Mouse (Mus musculus) CH12.LX (cell line): ENCODE results near the gene Tekt5. TPM values are rescaled to one million over a fixed set of nuclear protein-coding genes. Genes with fewer than 3 reads are reported as not detected.

Source experiments
- polyA plus RNA-seq: library from polyadenylated mRNA; unstranded; fragments of >175 nt; gene quantifications from 2 replicates; pipeline ENCODE4 v1.2.1, GENCODE M21; 2012; ENCODE audit warnings: low read depth; ENCODE audit not compliant: insufficient read length
- total RNA-seq, 2 experiments: library from RNA; depleted of rRNA; stranded (reverse); fragments of 300-350 nt in 1 of 2; fragments of >200 nt in 1 of 2; gene quantifications; 2 replicates each; pipeline ENCODE4 v1.2.3; 2012 to 2014

The Tekt5 gene
- total and polyA plus RNA-seq, 3 experiments = 0.17 TPM; not detected in 2

Other genes starting within 250 kb of the Tekt5 start
- gene Rpl39l, start 225.3 kb downstream of the Tekt5 start, total RNA-seq (2012; rRNA removed) = 4.6 and 7.3 TPM in 2 replicates
- gene Rpl39l, start 225.3 kb downstream of the Tekt5 start, total RNA-seq (2014; rRNA removed) = 9.1 and 10.2 TPM in 2 replicates
- gene Rpl39l, start 225.3 kb downstream of the Tekt5 start, polyA plus RNA-seq = 14.9 and 16.2 TPM in 2 replicates
- not detected in 2 replicates for gene Atf7ip2, start 202.8 kb downstream of the Tekt5 start, total RNA-seq (2012; rRNA removed)
- not detected in 2 replicates for gene Atf7ip2, start 202.8 kb downstream of the Tekt5 start, total RNA-seq (2014; rRNA removed)
- not detected in 2 replicates for gene Atf7ip2, start 202.8 kb downstream of the Tekt5 start, polyA plus RNA-seq
- 0.04 TPM in 1 of 2 replicates, not detected in the other for gene Emp2, start 81.5 kb downstream of the Tekt5 start, total RNA-seq (2012; rRNA removed)
- 0.11 TPM in 1 of 2 replicates, not detected in the other for gene Emp2, start 81.5 kb downstream of the Tekt5 start, total RNA-seq (2014; rRNA removed)
- 0.07 and 0.09 TPM in 2 replicates for gene Emp2, start 81.5 kb downstream of the Tekt5 start, polyA plus RNA-seq
- gene Nubp1, start 16.5 kb upstream of the Tekt5 start, total RNA-seq (2012; rRNA removed) = 163 and 169 TPM in 2 replicates
- 152 TPM in 2 replicates for gene Nubp1, start 16.5 kb upstream of the Tekt5 start, total RNA-seq (2014; rRNA removed)
- 162 and 176 TPM in 2 replicates for gene Nubp1, start 16.5 kb upstream of the Tekt5 start, polyA plus RNA-seq
- gene Tvp23a, start 51.9 kb upstream of the Tekt5 start, total RNA-seq (2012; rRNA removed) = 0.63 and 0.68 TPM in 2 replicates
- 0.18 TPM in 1 of 2 replicates, not detected in the other for gene Tvp23a, start 51.9 kb upstream of the Tekt5 start, total RNA-seq (2014; rRNA removed)
- gene Tvp23a, start 51.9 kb upstream of the Tekt5 start, polyA plus RNA-seq = 1.7 and 1.8 TPM in 2 replicates
- gene Ciita, start 84.6 kb upstream of the Tekt5 start, total RNA-seq (2012; rRNA removed) = 32.7 and 39.8 TPM in 2 replicates
- gene Ciita, start 84.6 kb upstream of the Tekt5 start, total RNA-seq (2014; rRNA removed) = 38.8 and 39.1 TPM in 2 replicates
- 62.3 and 69.6 TPM in 2 replicates for gene Ciita, start 84.6 kb upstream of the Tekt5 start, polyA plus RNA-seq
- gene Dexi, start 147.6 kb upstream of the Tekt5 start, total RNA-seq (2012; rRNA removed) = 13.7 and 14.1 TPM in 2 replicates
- gene Dexi, start 147.6 kb upstream of the Tekt5 start, total RNA-seq (2014; rRNA removed) = 10.0 and 11.3 TPM in 2 replicates
- 18.6 and 19.6 TPM in 2 replicates for gene Dexi, start 147.6 kb upstream of the Tekt5 start, polyA plus RNA-seq
- 24.2 and 26.2 TPM in 2 replicates for gene Clec16a, start 149.8 kb upstream of the Tekt5 start, total RNA-seq (2012; rRNA removed)
- gene Clec16a, start 149.8 kb upstream of the Tekt5 start, total RNA-seq (2014; rRNA removed) = 19.3 and 20.0 TPM in 2 replicates
- 18.5 and 20.5 TPM in 2 replicates for gene Clec16a, start 149.8 kb upstream of the Tekt5 start, polyA plus RNA-seq